Mouse (Mus musculus) CH12.LX (cell line): Measurements from ENCODE around the gene Gpr152.

Source experiments
- BHLHE40 ChIP-seq: IDR thresholded peaks from 2 replicates; pipeline ENCODE4 v1.6.1; 2011; ENCODE audit warnings: mild to moderate bottlenecking, low read depth, low read length, improper control_type of control experiment
- CHD1 ChIP-seq: IDR thresholded peaks from 2 replicates; pipeline ENCODE4 v1.6.1; 2012; ENCODE audit warnings: low read depth, low read length, improper control_type of control experiment, inconsistent platforms
- CTCF ChIP-seq, 2 experiments: IDR thresholded peaks in 1 of 2; conservative IDR thresholded peaks in 1 of 2; 2 replicates each; pipeline ENCODE4 v1.5.1; 2011 to 2012; ENCODE audit warnings: low read depth in 2 of 2, low read length in 2 of 2, improper control_type of control experiment in 1 of 2, inconsistent platforms in 1 of 2, mild to moderate bottlenecking in 1 of 2, moderate library complexity in 1 of 2
- EP300 ChIP-seq: IDR thresholded peaks from 2 replicates; pipeline ENCODE4 v1.6.1; 2011; ENCODE audit warnings: low read length, improper control_type of control experiment
- JUN ChIP-seq: IDR thresholded peaks from 2 replicates; pipeline ENCODE4 v1.6.1; 2011; ENCODE audit warnings: low read depth, mild to moderate bottlenecking, low read length, improper control_type of control experiment, moderate library complexity; ENCODE audit not compliant: insufficient read depth
- MAFK ChIP-seq: IDR thresholded peaks from 2 replicates; pipeline ENCODE4 v1.6.1; 2011; ENCODE audit warnings: low read length, improper control_type of control experiment; ENCODE audit not compliant: insufficient replicate concordance
- MAX ChIP-seq: IDR thresholded peaks from 2 replicates; pipeline ENCODE4 v1.6.1; 2011; ENCODE audit warnings: low read length, improper control_type of control experiment
- NELFE ChIP-seq: IDR thresholded peaks from 2 replicates; pipeline ENCODE4 v1.6.1; 2011; ENCODE audit warnings: low read depth, low read length, improper control_type of control experiment
- PAX5 ChIP-seq: IDR thresholded peaks from 2 replicates; pipeline ENCODE4 v1.6.1; 2012; ENCODE audit warnings: low read length, inconsistent platforms, mixed read lengths

DNA sequence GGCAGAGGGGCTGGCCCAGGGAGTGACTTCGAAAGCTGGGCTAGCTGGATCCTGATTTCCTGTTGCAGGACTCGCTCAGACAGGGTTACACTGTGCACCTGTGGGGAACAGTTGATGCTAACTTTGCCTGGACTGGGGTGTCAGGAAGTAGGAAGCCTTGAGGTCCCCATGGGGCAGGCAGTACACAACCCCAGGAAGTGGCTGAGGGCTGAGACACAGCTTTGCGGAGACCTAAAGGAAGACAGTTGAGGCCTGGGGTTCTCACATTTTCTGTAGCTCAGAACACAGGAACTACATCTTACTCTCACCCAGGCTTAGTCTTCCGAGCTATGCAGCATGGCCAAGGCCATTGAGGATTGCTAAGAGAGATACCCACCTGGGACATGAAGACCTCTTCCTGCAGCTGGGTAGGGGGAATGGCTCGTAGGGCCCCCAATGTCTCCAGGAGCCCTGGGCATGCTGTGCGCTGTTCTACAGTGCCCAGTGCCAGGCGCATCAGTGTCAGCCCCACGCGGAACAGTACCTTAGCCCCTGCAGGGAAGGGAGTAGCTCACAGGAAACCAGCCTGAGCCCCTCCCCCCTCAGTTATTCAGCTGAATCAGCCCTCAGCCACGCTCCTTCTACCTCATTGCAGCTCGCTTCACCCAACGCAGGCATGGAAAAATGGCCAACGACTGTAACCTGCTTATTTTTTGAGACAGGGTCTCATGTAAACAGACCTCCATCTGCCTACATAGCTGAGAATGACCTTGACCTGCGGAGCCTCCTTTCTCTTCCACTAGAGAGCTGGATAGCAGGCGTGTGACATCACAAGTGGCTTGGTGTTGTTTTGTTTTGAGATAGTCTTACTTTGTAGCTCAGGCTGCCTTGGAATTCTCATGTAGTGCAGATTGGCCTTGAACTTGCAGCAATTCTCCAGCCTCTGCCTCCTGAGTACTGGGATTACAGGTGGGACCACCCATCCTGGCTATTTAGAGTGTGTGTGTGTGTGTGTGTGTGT lies 45.7 kb downstream of the Gpr152 start:
- TF ChIP-seq EP300 (no peak; the same call in 1 of the 2 replicates), CHD1 (no peak), PAX5 (no peak), CTCF (conservative IDR thresholded peaks at IDR 0.05 in 1 of 2, IDR thresholded peaks at IDR 0.05 in 1 of 2; ENCODE audit: low read depth in 2 of 2, low read length in 2 of 2) (no peak), MAFK (no peak), BHLHE40 (no peak), JUN (no peak), MAX (no peak), NELFE (no peak)
